Mouse (Mus musculus): ENCODE measurements around the gene Astl. TPM values are rescaled to one million over a fixed set of nuclear protein-coding genes. Genes with fewer than 3 reads are reported as not detected.

Gene Astl
- total and polyA plus RNA-seq, 2 experiments: not detected

DNA sequence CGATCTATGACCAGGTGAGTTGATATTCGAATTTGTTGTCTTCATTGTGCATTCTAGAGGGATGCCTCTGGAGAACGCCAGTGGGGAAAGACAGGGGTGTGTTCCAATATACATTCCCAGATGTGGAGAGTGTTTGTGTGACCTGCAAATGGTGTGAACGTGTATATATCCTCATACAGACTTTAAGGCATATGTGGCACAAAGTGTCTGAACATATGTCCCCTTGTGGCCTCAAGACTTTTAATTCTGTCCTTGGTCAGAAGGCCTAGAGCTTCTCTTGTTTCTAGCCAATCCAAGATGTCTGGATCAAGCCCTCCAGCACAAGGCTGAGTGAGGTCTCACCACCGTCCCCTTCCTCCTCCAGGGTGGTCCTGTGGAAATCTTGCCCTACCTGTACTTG lies 1.6 kb upstream of the Astl start:
- Histone ChIP-seq H3K27ac (replicated peaks; ENCODE audit: insufficient read depth, low read depth, low read length) (no peak overlapping the region), H3K4me1 (ENCODE audit: control insufficient read depth, insufficient read depth, low read length) (no peaks in the 10 kb centered on the region), H3K4me3 (ENCODE audit: insufficient read depth, low read depth, low read length) (no peak overlapping the region; the same call in 1 of the 2 replicates), H3K79me2 (ENCODE audit: control insufficient read depth, insufficient read depth, low read length) (no peaks in the 10 kb centered on the region), H3K27me3 (ENCODE audit: control insufficient read depth, insufficient read depth, low read length) (peaks cover 6% of the 10 kb centered on the region; the same call in 1 of the 2 replicates), H3K9ac (ENCODE audit: low read depth, low read length) (no peak overlapping the region), H3K36me3 (ENCODE audit: control insufficient read depth, insufficient read depth, low read length) (no peaks in the 10 kb centered on the region)
- DNase-seq (ENCODE audit: extremely low read depth, low read depth, low spot score): no peak
- 60% methylated on average over 5 of the region's 5 CpGs for WGBS
- no peak for TF ChIP-seq CTCF (IDR thresholded peaks at IDR 0.05; ENCODE audit: low read depth, low read length)

GRCm38 (mm10) chr2:127337531-127337930 lies 908 bp upstream of the Astl start:
- no peaks in the 10 kb centered on the region for H3K79me2 ChIP-seq (ENCODE audit: control insufficient read depth, insufficient read depth, low read length)
- no peaks in the 10 kb centered on the region for H3K4me1 ChIP-seq (ENCODE audit: control insufficient read depth, insufficient read depth, low read length)
- DNase-seq (ENCODE audit: extremely low read depth, low read depth, low spot score): no peak
- no peak overlapping the region; the same call in 1 of the 2 replicates for H3K4me3 ChIP-seq (ENCODE audit: insufficient read depth, low read depth, low read length)
- no peak overlapping the region for H3K9ac ChIP-seq (ENCODE audit: low read depth, low read length)
- no peaks in the 10 kb centered on the region for H3K36me3 ChIP-seq (ENCODE audit: control insufficient read depth, insufficient read depth, low read length)
- 89% methylated on average over 11 of the region's 11 CpGs for WGBS
- no peak for TF ChIP-seq POLR2A (IDR thresholded peaks at IDR 0.05; ENCODE audit: extremely low read depth, insufficient read depth, low read length)
- no peak for TF ChIP-seq CTCF (IDR thresholded peaks at IDR 0.05; ENCODE audit: low read depth, low read length)
- H3K27me3 ChIP-seq (ENCODE audit: control insufficient read depth, insufficient read depth, low read length): peaks cover 6% of the 10 kb centered on the region; the same call in 1 of the 2 replicates
- no peak overlapping the region for H3K27ac ChIP-seq (replicated peaks; ENCODE audit: insufficient read depth, low read depth, low read length)

DNA sequence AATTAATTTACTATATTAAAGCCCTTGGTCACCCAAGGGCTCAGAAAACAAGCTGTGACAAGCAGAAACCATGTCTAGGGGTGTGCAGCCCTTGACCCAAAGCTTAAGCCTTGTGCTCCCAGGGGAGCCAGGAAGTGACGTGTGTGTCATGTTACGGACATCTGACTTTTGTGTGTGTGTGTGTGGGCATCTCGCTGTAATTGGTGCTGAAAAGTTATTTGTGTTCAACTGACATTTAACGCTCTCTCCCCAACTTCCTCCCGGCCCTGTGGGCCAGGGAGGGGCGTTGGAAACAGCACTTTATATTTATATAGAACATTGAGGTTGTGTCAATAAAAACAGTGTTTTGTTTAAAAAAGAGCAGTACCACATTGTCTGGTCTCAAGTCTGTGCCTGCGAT lies 427 bp upstream of the Astl start:
- no peaks in the 10 kb centered on the region for H3K4me1 ChIP-seq (ENCODE audit: control insufficient read depth, insufficient read depth, low read length)
- H3K36me3 ChIP-seq (ENCODE audit: control insufficient read depth, insufficient read depth, low read length): no peaks in the 10 kb centered on the region
- H3K27me3 ChIP-seq (ENCODE audit: control insufficient read depth, insufficient read depth, low read length): peaks cover 6% of the 10 kb centered on the region; the same call in 1 of the 2 replicates
- no peak overlapping the region for H3K27ac ChIP-seq (replicated peaks; ENCODE audit: insufficient read depth, low read depth, low read length)
- TF ChIP-seq CTCF (IDR thresholded peaks at IDR 0.05; ENCODE audit: low read depth, low read length) (no peak), POLR2A (IDR thresholded peaks at IDR 0.05; ENCODE audit: extremely low read depth, insufficient read depth, low read length) (no peak)
- DNase-seq (ENCODE audit: extremely low read depth, low read depth, low spot score): no peak
- no peak overlapping the region for H3K4me3 ChIP-seq (ENCODE audit: insufficient read depth, low read depth, low read length)
- no peak overlapping the region for H3K9ac ChIP-seq (ENCODE audit: low read depth, low read length)
- 88% methylated on average over 7 of the region's 7 CpGs for WGBS
- no peaks in the 10 kb centered on the region for H3K79me2 ChIP-seq (ENCODE audit: control insufficient read depth, insufficient read depth, low read length)

DNA sequence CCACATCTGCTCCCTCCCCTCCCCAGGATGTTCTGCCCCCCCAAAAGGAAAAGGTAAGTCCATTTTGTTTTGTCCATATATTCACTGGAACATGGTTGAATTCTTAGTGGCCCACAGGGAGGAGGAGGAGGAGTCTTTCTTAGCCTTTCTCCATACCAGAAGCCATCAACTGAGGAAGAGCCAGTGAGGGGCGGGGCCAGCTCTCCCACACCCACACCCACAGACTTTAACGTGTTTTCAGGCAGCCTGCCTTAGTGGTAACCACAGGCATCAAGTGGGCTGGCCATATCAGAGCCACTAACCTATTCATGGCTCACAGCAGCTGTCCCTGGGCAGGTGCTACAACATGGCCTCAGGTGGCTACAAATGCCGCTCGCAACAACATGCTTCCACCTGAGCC lies 394 bp downstream of the Astl start:
- Histone ChIP-seq H3K4me3 (ENCODE audit: insufficient read depth, low read depth, low read length) (no peak overlapping the region), H3K27ac (replicated peaks; ENCODE audit: insufficient read depth, low read depth, low read length) (no peak overlapping the region), H3K36me3 (ENCODE audit: control insufficient read depth, insufficient read depth, low read length) (no peaks in the 10 kb centered on the region), H3K79me2 (ENCODE audit: control insufficient read depth, insufficient read depth, low read length) (no peaks in the 10 kb centered on the region), H3K9ac (ENCODE audit: low read depth, low read length) (no peak overlapping the region), H3K4me1 (ENCODE audit: control insufficient read depth, insufficient read depth, low read length) (no peaks in the 10 kb centered on the region), H3K27me3 (ENCODE audit: control insufficient read depth, insufficient read depth, low read length) (peaks cover 6% of the 10 kb centered on the region; the same call in 1 of the 2 replicates)
- no peak for TF ChIP-seq CTCF (IDR thresholded peaks at IDR 0.05; ENCODE audit: low read depth, low read length)
- TF ChIP-seq POLR2A (IDR thresholded peaks at IDR 0.05; ENCODE audit: extremely low read depth, insufficient read depth, low read length): no peak
- no peak for DNase-seq (ENCODE audit: extremely low read depth, low read depth, low spot score)
- WGBS: 81% methylated on average over 4 of the region's 4 CpGs

GRCm38 (mm10) chr2:127339262-127339661 lies 823 bp downstream of the Astl start:
- TF ChIP-seq CTCF (IDR thresholded peaks at IDR 0.05; ENCODE audit: low read depth, low read length) (no peak), POLR2A (IDR thresholded peaks at IDR 0.05; ENCODE audit: extremely low read depth, insufficient read depth, low read length) (no peak)
- Histone ChIP-seq H3K79me2 (ENCODE audit: control insufficient read depth, insufficient read depth, low read length) (no peaks in the 10 kb centered on the region), H3K36me3 (ENCODE audit: control insufficient read depth, insufficient read depth, low read length) (no peaks in the 10 kb centered on the region), H3K4me1 (ENCODE audit: control insufficient read depth, insufficient read depth, low read length) (no peaks in the 10 kb centered on the region), H3K27ac (replicated peaks; ENCODE audit: insufficient read depth, low read depth, low read length) (no peak overlapping the region), H3K9ac (ENCODE audit: low read depth, low read length) (no peak overlapping the region), H3K27me3 (ENCODE audit: control insufficient read depth, insufficient read depth, low read length) (peaks cover 6% of the 10 kb centered on the region; the same call in 1 of the 2 replicates), H3K4me3 (ENCODE audit: insufficient read depth, low read depth, low read length) (no peak overlapping the region)
- DNase-seq (ENCODE audit: extremely low read depth, low read depth, low spot score): no peak
- 86% methylated on average over 6 of the region's 6 CpGs for WGBS

DNA sequence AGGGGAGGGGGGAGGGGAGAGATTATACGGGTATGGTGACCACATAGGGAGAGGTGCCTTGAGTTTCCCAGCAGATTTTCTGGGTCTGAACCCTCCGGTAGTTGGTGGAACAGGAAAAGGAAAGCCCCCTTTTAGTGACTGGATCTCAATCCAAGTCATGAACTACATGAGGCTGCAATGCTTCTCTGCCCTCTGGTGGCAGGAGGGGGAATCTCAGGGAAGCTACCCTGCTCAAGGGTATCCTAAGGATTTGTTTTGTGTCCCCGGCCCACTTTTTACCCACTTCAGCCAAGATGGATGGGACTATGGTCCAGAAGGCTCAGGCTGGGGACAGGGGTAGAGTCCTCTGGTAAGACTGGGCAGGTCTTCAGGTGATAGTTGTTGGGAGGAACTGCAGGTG lies 2.7 kb downstream of the Astl start:
- Histone ChIP-seq H3K27me3 (ENCODE audit: control insufficient read depth, insufficient read depth, low read length) (peaks cover 4% of the 10 kb centered on the region; the same call in 1 of the 2 replicates), H3K4me1 (ENCODE audit: control insufficient read depth, insufficient read depth, low read length) (no peaks in the 10 kb centered on the region), H3K36me3 (ENCODE audit: control insufficient read depth, insufficient read depth, low read length) (no peaks in the 10 kb centered on the region), H3K79me2 (ENCODE audit: control insufficient read depth, insufficient read depth, low read length) (no peaks in the 10 kb centered on the region), H3K9ac (ENCODE audit: low read depth, low read length) (no peak overlapping the region), H3K4me3 (ENCODE audit: insufficient read depth, low read depth, low read length) (no peak overlapping the region), H3K27ac (replicated peaks; ENCODE audit: insufficient read depth, low read depth, low read length) (no peak overlapping the region)
- TF ChIP-seq POLR2A (IDR thresholded peaks at IDR 0.05; ENCODE audit: extremely low read depth, insufficient read depth, low read length) (no peak), CTCF (IDR thresholded peaks at IDR 0.05; ENCODE audit: low read depth, low read length) (peak; percentile 72; the same call in 1 of the 2 replicates)
- WGBS: 9% methylated on average over 3 of the region's 3 CpGs
- DNase-seq (ENCODE audit: extremely low read depth, low read depth, low spot score): peak; percentile 22

All from liver, adult 2 months (tissue).